Mouse (Mus musculus): Measurements from ENCODE around the gene Grid1.

DNA sequence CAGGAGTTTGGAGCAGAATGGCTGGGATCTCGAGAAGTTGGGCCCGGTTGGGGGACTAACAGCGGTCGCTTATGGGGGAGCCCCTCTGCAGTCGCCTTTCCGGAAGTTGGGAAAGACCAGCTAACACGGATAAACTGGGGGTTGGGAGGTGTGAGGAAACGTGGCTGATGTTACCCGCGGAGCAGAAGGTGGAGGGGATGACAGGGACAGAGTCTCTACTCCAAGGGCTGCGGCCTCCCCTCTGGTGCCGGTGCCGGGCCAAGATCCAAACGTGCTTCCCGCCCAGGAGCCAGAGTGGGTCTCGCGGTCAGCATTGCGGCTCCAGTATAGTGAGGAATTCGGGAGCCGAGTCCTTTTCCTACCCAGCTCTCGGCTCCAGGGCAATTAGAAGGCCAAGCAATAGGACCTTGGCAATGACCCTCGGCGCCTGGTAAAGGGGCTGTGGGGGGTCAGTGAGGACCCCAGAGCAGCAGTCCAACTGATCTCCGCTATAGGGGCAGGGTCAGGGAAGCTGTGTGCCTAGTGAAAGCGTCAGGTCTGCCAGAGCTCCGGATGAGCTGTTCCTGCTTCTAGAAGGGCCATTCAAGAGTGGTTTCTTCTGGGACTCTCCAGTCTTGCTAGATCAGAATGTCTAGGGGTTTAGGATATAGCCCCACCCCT, 1.4 kb downstream of the Grid1 start:
- TF ChIP-seq GATA1 (IDR thresholded peaks at IDR 0.05; ENCODE audit: borderline replicate concordance, low read length) (no peak), CTCF (IDR thresholded peaks at IDR 0.05; ENCODE audit: low read depth, low read length) (no peak), POLR2AphosphoS5 (IDR thresholded peaks at IDR 0.05; ENCODE audit: insufficient replicate concordance, low read depth, low read length) (no peak), TAL1 (conservative IDR thresholded peaks at IDR 0.05; ENCODE audit: low read depth, low read length) (no peak), GATA2 (IDR thresholded peaks at IDR 0.05; ENCODE audit: borderline replicate concordance, low read depth, low read length) (no peak)
